Mouse (Mus musculus) heart, postnatal 0 days (tissue): ENCODE measurements at regions not wholly inside any gene's neighbourhood (a gene's known extent, or its start where the extent isn't known, plus 50 kb on each side); places are given as distances from the start of the nearest gene placed in this dataset.
A peak's percentile ranks its signal among the peaks of the same experiment; 100 is the strongest.

ENCODE experiments used
- CTCF ChIP-seq: IDR thresholded peaks from 2 replicates; pipeline ENCODE4 v1.5.1; 2016; ENCODE audit warnings: antibody characterized with exemption, control low read depth, low read depth
- EP300 ChIP-seq: IDR thresholded peaks from 2 replicates; pipeline ENCODE4 v1.6.1; 2016; ENCODE audit warnings: antibody characterized with exemption, low read depth

DNA sequence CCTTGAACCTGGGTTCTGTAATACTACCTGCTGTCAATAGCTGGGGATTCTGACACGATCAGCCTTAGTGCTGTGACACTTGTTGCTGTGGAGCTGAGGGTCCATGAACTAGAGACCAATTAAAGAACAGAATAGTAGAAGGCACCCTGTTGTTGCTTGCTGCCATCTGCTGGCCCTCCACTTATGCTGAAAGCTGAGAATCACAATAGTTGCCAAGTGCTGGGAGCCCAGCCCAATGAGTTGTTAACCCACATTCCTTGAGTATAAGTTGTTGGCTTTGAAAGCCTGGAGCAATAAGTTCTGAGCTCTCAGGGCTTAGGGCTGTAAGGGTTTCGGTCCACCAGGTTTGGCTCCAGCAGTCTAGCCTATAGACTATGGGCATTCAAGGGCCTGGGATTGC, 267.7 kb downstream of the Dhx35 start:
- TF ChIP-seq CTCF = peak; percentile 23; the same call in 1 of the 2 replicates
- TF ChIP-seq EP300 = no peak
